Mouse (Mus musculus): ENCODE measurements around the gene Ikzf4.

DNA sequence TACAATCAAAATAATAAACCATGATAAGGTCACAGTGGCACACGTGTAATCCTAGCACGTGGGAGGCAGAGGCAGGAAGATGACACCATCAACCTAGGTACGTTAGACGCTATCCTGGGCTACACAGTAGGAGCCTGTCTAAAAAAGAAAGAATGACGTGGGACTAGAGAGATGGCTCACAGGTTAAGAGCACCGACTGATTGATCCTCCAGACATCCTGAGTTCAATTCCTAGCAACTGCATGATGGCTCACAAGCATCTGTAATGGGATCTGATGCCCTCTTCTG lies 32.7 kb downstream of the Ikzf4 start:
- TF ChIP-seq CTCF (IDR thresholded peaks at IDR 0.05; ENCODE audit: control insufficient read depth, insufficient read depth, insufficient replicate concordance, low read depth, low read length) = no peak
- TF ChIP-seq POLR2A (IDR thresholded peaks at IDR 0.05; ENCODE audit: control insufficient read depth, low read depth, low read length) = no peak

Measured in testis, adult 2 months (tissue).